Comparison of ENCODE assay signal across 9 mouse cellular contexts in genomic region chr10:121762141-121762540, GRCm38 (mm10).
"Had no signal": no experiment of that assay in that cellular context is flagged by ENCODE, and none has a peak within 500 bp of the region (broad histone marks: within the 10 kb centered on the region; RNA-seq: fewer than 3 reads in every experiment).

No protein-coding gene starts in this region.

- H3K9ac ChIP-seq: liver, embryonic 13.5 days; liver, postnatal 0 days; midbrain, embryonic 13.5 days had no signal

- ATAC-seq: liver, postnatal 0 days; midbrain, embryonic 13.5 days had no signal

- H3K9me3 ChIP-seq: liver, embryonic 13.5 days; midbrain, embryonic 13.5 days had no signal

- H3K4me2 ChIP-seq: liver, embryonic 13.5 days; midbrain, embryonic 13.5 days had no signal

- H3K27ac ChIP-seq: liver, embryonic 13.5 days; midbrain, embryonic 13.5 days had no signal

- H3K4me1 ChIP-seq: liver, embryonic 13.5 days had no signal

- DNase-seq: kidney, postnatal 14 days; left cerebral cortex, postnatal 4 days; liver; liver, embryonic 13.5 days; liver, postnatal 0 days; lung, postnatal 36 days; right cerebral cortex, postnatal 14 days; thymus, postnatal 4 days had no signal

- H3K36me3 ChIP-seq: liver, embryonic 13.5 days; midbrain, embryonic 13.5 days had no signal

- H3K4me3 ChIP-seq: liver, embryonic 13.5 days; midbrain, embryonic 13.5 days had no signal

- H3K27me3 ChIP-seq: liver, embryonic 13.5 days had no signal
